Mouse (Mus musculus) heart, embryonic 12.5 days (tissue): Measurements from ENCODE around the gene Map2k1. TPM values are rescaled to one million over a fixed set of nuclear protein-coding genes. Genes with fewer than 3 reads are reported as not detected.

Experiments used
- ATAC-seq: fragments of 200-750 bp; cut with Nextera tagmentation; 2 replicates; pipeline ENCODE4 v1.8.0; 2017; ENCODE audit warnings: moderate TSS enrichment, moderate library complexity; ENCODE audit not compliant: insufficient number of reproducible peaks, low FRiP score
- H3K27ac ChIP-seq: fragments of 300-500 bp; sonication (generic); 2 replicates; pipeline ENCODE4 v1.5.1; 2016; ENCODE audit warnings: mild to moderate bottlenecking, moderate library complexity; ENCODE audit not compliant: poor library complexity, severe bottlenecking
- H3K27me3 ChIP-seq: fragments of 300-500 bp; sonication (generic); replicated peaks from 2 replicates; pipeline ENCODE4 v1.6.1; 2016; ENCODE audit warnings: mild to moderate bottlenecking, moderate library complexity
- H3K36me3 ChIP-seq: fragments of 300-500 bp; sonication (generic); 2 replicates; pipeline ENCODE4 v1.6.1; 2016; ENCODE audit warnings: mild to moderate bottlenecking, moderate library complexity
- H3K4me1 ChIP-seq: fragments of 300-500 bp; sonication (generic); replicated peaks from 2 replicates; pipeline ENCODE4 v1.6.1; 2016; ENCODE audit warnings: mild to moderate bottlenecking
- H3K4me2 ChIP-seq: fragments of 300-500 bp; sonication (generic); 2 replicates; pipeline ENCODE4 v1.6.1; 2016; ENCODE audit warnings: mild to moderate bottlenecking, moderate library complexity
- H3K4me3 ChIP-seq: fragments of 300-500 bp; sonication (generic); 2 replicates; pipeline ENCODE4 v1.5.1; 2016; ENCODE audit warnings: mild to moderate bottlenecking
- H3K9ac ChIP-seq: fragments of 300-500 bp; sonication (generic); 2 replicates; pipeline ENCODE4 v1.6.1; 2016; ENCODE audit warnings: mild to moderate bottlenecking, moderate library complexity
- H3K9me3 ChIP-seq: fragments of 300-500 bp; sonication (generic); replicated peaks from 2 replicates; pipeline ENCODE4 v1.6.1; 2016; ENCODE audit warnings: mild to moderate bottlenecking, moderate library complexity
- WGBS: fragments of 180-500 bp; shearing (Covaris S2); methylation state at CpG from one replicate; pipeline ENCODE4 v1.1.7; 2016; 5-methylcytosine and 5-hydroxymethylcytosine counted together
- polyA plus RNA-seq: library from polyadenylated mRNA; unstranded; fragments of >200 nt; fragmentation: Nextera tagmentation; extraction: Ambion mirVana; gene quantifications from 2 replicates; pipeline ENCODE4 v1.2.1, GENCODE M21; 2016

The Map2k1 gene
- polyA plus RNA-seq, 1 experiment from 2014 or later, result 100 TPM

DNA sequence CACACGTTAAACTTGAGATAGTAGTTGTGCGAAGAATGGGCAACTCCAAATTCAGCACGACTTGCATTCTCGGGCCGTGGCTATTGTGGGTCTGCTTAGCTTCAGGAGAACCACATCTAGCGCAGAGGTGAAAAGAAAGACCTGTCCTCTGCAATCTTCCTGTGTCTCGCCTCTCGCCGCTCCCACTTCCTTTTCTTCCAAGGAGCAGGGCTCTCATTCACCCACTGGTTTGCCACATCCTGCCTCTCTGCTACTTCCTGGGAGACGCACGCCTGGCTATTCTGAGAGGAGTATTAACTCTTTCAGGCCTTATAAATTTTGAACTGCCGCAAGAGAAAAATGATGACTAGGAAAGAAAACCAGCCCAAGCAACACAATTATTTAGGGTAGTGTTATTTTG lies 25.7 kb downstream of the Map2k1 start:
- no peaks in the 10 kb centered on the region for H3K27me3 ChIP-seq
- H3K4me1 ChIP-seq, result peaks cover 56% of the 10 kb centered on the region
- no peak overlapping the region for H3K4me2 ChIP-seq
- H3K27ac ChIP-seq, result no peak overlapping the region
- H3K36me3 ChIP-seq, result no peaks in the 10 kb centered on the region
- H3K9me3 ChIP-seq, result no peaks in the 10 kb centered on the region
- H3K9ac ChIP-seq, result no peak overlapping the region
- no peak overlapping the region for H3K4me3 ChIP-seq
- no peak for ATAC-seq
- 56% methylated on average over 12 of the region's 12 CpGs for WGBS

GRCm38 (mm10) chr9:64225805-64226204 lies 27.6 kb downstream of the Map2k1 start:
- H3K9me3 ChIP-seq, result no peaks in the 10 kb centered on the region
- no peak overlapping the region for H3K27ac ChIP-seq
- no peaks in the 10 kb centered on the region for H3K36me3 ChIP-seq
- H3K9ac ChIP-seq, result no peak overlapping the region
- no peaks in the 10 kb centered on the region for H3K27me3 ChIP-seq
- H3K4me3 ChIP-seq, result no peak overlapping the region
- peaks cover 37% of the 10 kb centered on the region for H3K4me1 ChIP-seq
- no peak overlapping the region for H3K4me2 ChIP-seq
- no peak for ATAC-seq

- no peak overlapping the region for H3K4me2 ChIP-seq
Measured at GRCm38 (mm10) chr9:64222098-64222497, 31.3 kb downstream of the Map2k1 start.

DNA sequence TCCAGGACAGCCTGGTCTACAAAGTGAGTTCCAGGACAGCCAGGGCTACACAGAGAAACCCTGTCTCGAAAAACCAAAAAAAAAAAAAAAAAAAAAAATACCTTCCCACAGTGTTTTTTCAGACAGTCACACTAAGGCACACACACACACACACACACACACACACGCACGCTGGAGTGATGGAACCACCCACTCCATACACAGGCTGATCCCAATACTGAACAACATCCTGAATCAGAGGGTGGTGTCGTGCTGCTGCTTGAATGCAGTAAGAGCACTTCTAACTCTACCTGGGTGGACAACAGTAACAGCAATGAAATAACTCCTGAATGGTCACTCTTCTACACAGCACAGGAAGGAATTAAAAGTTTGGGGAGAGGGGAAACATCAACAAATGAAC lies 32.0 kb downstream of the Map2k1 start:
- Histone ChIP-seq H3K27ac (no peak overlapping the region), H3K9me3 (no peaks in the 10 kb centered on the region), H3K4me3 (no peak overlapping the region), H3K9ac (no peak overlapping the region), H3K36me3 (no peaks in the 10 kb centered on the region), H3K27me3 (no peaks in the 10 kb centered on the region), H3K4me1 (peaks cover 36% of the 10 kb centered on the region), H3K4me2 (no peak overlapping the region)
- WGBS, result 89% methylated on average over 4 of the region's 4 CpGs
- no peak for ATAC-seq

More at GRCm38 (mm10) chr9:64222098-64222497, 31.3 kb downstream of the Map2k1 start:
- Histone ChIP-seq H3K4me3 (no peak overlapping the region), H3K9ac (no peak overlapping the region), H3K27ac (no peak overlapping the region), H3K27me3 (no peaks in the 10 kb centered on the region), H3K36me3 (no peaks in the 10 kb centered on the region), H3K9me3 (no peaks in the 10 kb centered on the region), H3K4me1 (peaks cover 36% of the 10 kb centered on the region)
- ATAC-seq, result no peak
- 70% methylated on average over 2 of the region's 2 CpGs for WGBS

GRCm38 (mm10) chr9:64220603-64221002 lies 32.8 kb downstream of the Map2k1 start:
- H3K4me3 ChIP-seq, result no peak overlapping the region
- H3K27me3 ChIP-seq, result no peaks in the 10 kb centered on the region
- no peak overlapping the region for H3K9ac ChIP-seq
- H3K36me3 ChIP-seq, result no peaks in the 10 kb centered on the region
- peaks cover 32% of the 10 kb centered on the region for H3K4me1 ChIP-seq
- H3K9me3 ChIP-seq, result no peaks in the 10 kb centered on the region
- no peak overlapping the region for H3K27ac ChIP-seq
- 56% methylated on average over 1 of the region's 1 CpGs for WGBS
- H3K4me2 ChIP-seq, result no peak overlapping the region
- no peak for ATAC-seq

GRCm38 (mm10) chr9:64219772-64220420 lies 33.5 kb downstream of the Map2k1 start:
- 85% methylated on average over 10 of the region's 10 CpGs for WGBS
- Histone ChIP-seq H3K9ac (no peak overlapping the region), H3K4me2 (no peak overlapping the region), H3K4me3 (no peak overlapping the region), H3K9me3 (no peaks in the 10 kb centered on the region), H3K4me1 (peaks cover 30% of the 10 kb centered on the region), H3K27me3 (no peaks in the 10 kb centered on the region), H3K36me3 (no peaks in the 10 kb centered on the region), H3K27ac (no peak overlapping the region)
- no peak for ATAC-seq

GRCm38 (mm10) chr9:64219305-64219704 lies 34.1 kb downstream of the Map2k1 start:
- Histone ChIP-seq H3K27ac (no peak overlapping the region), H3K4me1 (peaks cover 24% of the 10 kb centered on the region), H3K4me3 (no peak overlapping the region), H3K27me3 (no peaks in the 10 kb centered on the region), H3K9me3 (no peaks in the 10 kb centered on the region), H3K9ac (no peak overlapping the region), H3K4me2 (no peak overlapping the region), H3K36me3 (0 out of 2 replicates have a peak, but pooled peaks cover 2% of the 10 kb centered on the region)
- no peak for ATAC-seq
- WGBS, result 82% methylated on average over 1 of the region's 1 CpGs

DNA sequence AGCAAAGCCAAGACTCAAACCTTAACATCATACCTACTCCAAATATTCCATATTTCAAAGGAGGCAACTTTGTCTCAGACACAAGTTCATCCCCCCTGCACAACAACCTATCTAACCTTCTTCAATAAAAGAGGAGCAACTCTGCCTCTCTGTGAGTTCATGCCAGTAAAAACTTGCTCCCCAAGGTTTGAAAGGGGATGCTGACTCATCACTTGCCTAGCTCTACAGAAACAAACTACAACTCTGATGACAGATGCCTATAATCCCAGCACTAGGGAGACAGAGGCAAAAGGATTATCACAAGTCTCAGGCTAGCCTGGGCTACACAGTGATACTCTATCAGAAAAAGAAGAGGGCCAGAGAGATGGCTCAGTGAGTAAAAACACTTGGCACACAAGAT lies 35.5 kb downstream of the Map2k1 start:
- no peaks in the 10 kb centered on the region for H3K27me3 ChIP-seq

DNA sequence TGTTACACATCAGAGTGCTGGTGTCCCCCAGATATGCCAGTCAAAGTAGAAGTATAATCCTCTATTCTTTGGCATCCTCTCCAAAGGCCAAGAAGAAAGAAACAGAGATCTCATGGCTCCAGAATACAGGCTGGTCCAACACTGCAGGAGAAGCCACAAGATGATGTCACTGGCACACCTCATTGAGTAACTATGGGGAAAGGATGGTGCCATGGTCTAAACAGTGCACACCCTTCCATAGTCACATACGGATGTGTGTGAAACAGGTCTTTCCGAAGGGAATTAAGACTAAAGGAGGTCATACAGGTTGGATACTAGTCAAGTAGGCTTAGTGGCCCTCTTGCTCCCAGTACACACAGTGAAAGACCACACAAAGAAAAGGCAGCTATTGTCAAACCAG lies 36.8 kb downstream of the Map2k1 start:
- Histone ChIP-seq H3K9me3 (no peaks in the 10 kb centered on the region), H3K9ac (no peak overlapping the region), H3K4me3 (no peak overlapping the region), H3K36me3 (peaks cover 14% of the 10 kb centered on the region), H3K27me3 (no peaks in the 10 kb centered on the region), H3K4me2 (no peak overlapping the region), H3K4me1 (peaks cover 24% of the 10 kb centered on the region), H3K27ac (no peak overlapping the region)
- ATAC-seq, result no peak
- 78% methylated on average over 2 of the region's 2 CpGs for WGBS

More for the DNA sequence above, 35.5 kb downstream of the Map2k1 start:
- Histone ChIP-seq H3K36me3 (peaks cover 3% of the 10 kb centered on the region; the same call in 1 of the 2 replicates), H3K9ac (no peak overlapping the region), H3K9me3 (no peaks in the 10 kb centered on the region), H3K4me1 (peaks cover 24% of the 10 kb centered on the region), H3K4me3 (no peak overlapping the region), H3K4me2 (no peak overlapping the region), H3K27ac (no peak overlapping the region)
- ATAC-seq, result no peak

- Histone ChIP-seq H3K36me3 (peaks cover 18% of the 10 kb centered on the region), H3K27ac (no peak overlapping the region), H3K4me2 (no peak overlapping the region), H3K9me3 (no peaks in the 10 kb centered on the region), H3K4me3 (no peak overlapping the region), H3K27me3 (no peaks in the 10 kb centered on the region), H3K9ac (no peak overlapping the region), H3K4me1 (peaks cover 24% of the 10 kb centered on the region)
- no peak for ATAC-seq
- WGBS, result 59% methylated on average over 4 of the region's 4 CpGs
Measured at GRCm38 (mm10) chr9:64216090-64216489, 37.3 kb downstream of the Map2k1 start.

DNA sequence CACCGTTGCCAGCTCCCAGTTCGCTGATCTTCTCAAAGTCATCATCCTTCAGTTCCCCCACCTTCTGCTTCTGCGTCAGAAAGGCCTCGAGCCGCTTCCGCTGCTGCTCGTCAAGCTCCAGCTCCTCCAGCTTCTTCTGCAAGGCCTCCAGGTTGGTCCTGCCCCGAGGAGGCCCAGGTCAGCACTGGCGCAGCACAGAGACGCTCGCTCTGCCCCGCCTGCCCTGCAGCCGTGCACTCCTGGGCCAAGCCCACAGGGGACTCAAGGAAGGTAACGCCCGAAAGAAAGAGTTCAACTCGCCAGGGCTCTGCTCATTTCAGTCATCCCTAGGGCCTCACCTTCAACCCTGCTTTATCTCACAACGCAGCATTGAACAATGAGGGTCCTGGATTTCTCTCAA lies 39.0 kb downstream of the Map2k1 start:
- H3K4me2 ChIP-seq, result no peak overlapping the region
- no peak overlapping the region for H3K27ac ChIP-seq
- no peaks in the 10 kb centered on the region for H3K9me3 ChIP-seq
- H3K27me3 ChIP-seq, result no peaks in the 10 kb centered on the region
- no peak for ATAC-seq
- H3K4me3 ChIP-seq, result no peak overlapping the region
- H3K4me1 ChIP-seq, result peaks cover 20% of the 10 kb centered on the region
- H3K9ac ChIP-seq, result no peak overlapping the region
- peaks cover 31% of the 10 kb centered on the region for H3K36me3 ChIP-seq
- 90% methylated on average over 17 of the region's 17 CpGs for WGBS

DNA sequence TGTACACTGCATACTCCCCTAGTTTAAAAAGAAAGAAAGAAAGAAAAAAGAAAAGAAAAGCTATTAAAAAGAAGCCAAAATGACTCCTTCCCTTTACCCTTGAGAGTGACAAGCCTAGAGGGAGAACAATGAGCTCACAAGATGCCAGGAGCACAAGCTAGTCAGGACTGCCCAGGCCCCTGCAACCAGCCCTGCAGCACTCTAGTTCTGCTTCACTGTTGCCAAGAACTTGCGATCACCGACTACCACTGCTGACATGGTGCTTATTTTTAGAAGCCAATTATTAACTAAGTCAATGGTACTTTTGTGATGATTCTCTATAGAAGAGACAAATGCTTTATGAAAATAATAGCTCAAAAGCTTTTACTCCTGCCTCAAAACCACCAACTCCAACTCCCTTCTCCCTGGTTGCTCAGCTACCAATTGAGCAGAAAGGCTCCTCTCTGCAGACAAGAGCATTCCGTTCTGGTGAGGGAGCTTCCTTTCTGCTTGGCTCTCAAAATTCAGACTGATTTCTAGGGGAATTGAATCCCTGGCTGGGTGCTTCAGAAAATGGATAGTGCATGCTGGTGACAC lies 45.8 kb downstream of the Map2k1 start:
- Histone ChIP-seq H3K9ac (no peak overlapping the region), H3K4me3 (no peak overlapping the region), H3K4me1 (0 out of 2 replicates have a peak, but pooled peaks cover 5% of the 10 kb centered on the region), H3K27me3 (no peaks in the 10 kb centered on the region), H3K27ac (no peak overlapping the region), H3K36me3 (peaks cover 75% of the 10 kb centered on the region), H3K4me2 (no peak overlapping the region), H3K9me3 (no peaks in the 10 kb centered on the region)
- no peak for ATAC-seq
- 64% methylated on average over 3 of the region's 3 CpGs for WGBS
